Mouse (Mus musculus) liver, embryonic 12.5 days (tissue): ENCODE measurements around the gene Ptgs1. TPM values are rescaled to one million over a fixed set of nuclear protein-coding genes. Genes with fewer than 3 reads are reported as not detected.

ENCODE experiments used
- ATAC-seq: fragments of 200-750 bp; cut with Nextera tagmentation; 2 replicates; pipeline ENCODE4 v1.8.0; 2017; ENCODE audit warnings: moderate number of reproducible peaks, mild to moderate bottlenecking, moderate library complexity
- H3K27ac ChIP-seq: fragments of 300-500 bp; sonication (generic); 2 replicates; pipeline ENCODE4 v1.5.1; 2016; ENCODE audit warnings: mild to moderate bottlenecking
- H3K27me3 ChIP-seq: fragments of 300-500 bp; sonication (generic); replicated peaks from 2 replicates; pipeline ENCODE4 v1.6.1; 2016; ENCODE audit warnings: mild to moderate bottlenecking, moderate library complexity
- H3K36me3 ChIP-seq: fragments of 300-500 bp; sonication (generic); 2 replicates; pipeline ENCODE4 v1.6.1; 2016; ENCODE audit warnings: mild to moderate bottlenecking, moderate library complexity
- H3K4me1 ChIP-seq: fragments of 300-500 bp; sonication (generic); 2 replicates; pipeline ENCODE4 v1.6.1; 2016
- H3K4me2 ChIP-seq: fragments of 300-500 bp; sonication (generic); 2 replicates; pipeline ENCODE4 v1.6.1; 2016; ENCODE audit warnings: mild to moderate bottlenecking, moderate library complexity
- H3K4me3 ChIP-seq: fragments of 300-500 bp; sonication (generic); 2 replicates; pipeline ENCODE4 v1.5.1; 2016; ENCODE audit warnings: mild to moderate bottlenecking, moderate library complexity
- H3K9ac ChIP-seq: fragments of 300-500 bp; sonication (generic); 2 replicates; pipeline ENCODE4 v1.6.1; 2016; ENCODE audit warnings: mild to moderate bottlenecking, moderate library complexity
- H3K9me3 ChIP-seq: fragments of 300-500 bp; sonication (generic); replicated peaks from 2 replicates; pipeline ENCODE4 v1.6.1; 2016; ENCODE audit warnings: mild to moderate bottlenecking, moderate library complexity
- WGBS: fragments of 180-500 bp; shearing (Covaris S2); methylation state at CpG from one replicate; pipeline ENCODE4 v1.1.7; 2016; ENCODE audit not compliant: insufficient replicate concordance; 5-methylcytosine and 5-hydroxymethylcytosine counted together
- polyA plus RNA-seq: library from polyadenylated mRNA; unstranded; fragments of >200 nt; fragmentation: Nextera tagmentation; extraction: Ambion mirVana; gene quantifications from 2 replicates; pipeline ENCODE4 v1.2.1, GENCODE M21; 2016

Ptgs1 gene
- polyA plus RNA-seq, 1 experiment from 2014 or later, result 21.4 TPM

DNA sequence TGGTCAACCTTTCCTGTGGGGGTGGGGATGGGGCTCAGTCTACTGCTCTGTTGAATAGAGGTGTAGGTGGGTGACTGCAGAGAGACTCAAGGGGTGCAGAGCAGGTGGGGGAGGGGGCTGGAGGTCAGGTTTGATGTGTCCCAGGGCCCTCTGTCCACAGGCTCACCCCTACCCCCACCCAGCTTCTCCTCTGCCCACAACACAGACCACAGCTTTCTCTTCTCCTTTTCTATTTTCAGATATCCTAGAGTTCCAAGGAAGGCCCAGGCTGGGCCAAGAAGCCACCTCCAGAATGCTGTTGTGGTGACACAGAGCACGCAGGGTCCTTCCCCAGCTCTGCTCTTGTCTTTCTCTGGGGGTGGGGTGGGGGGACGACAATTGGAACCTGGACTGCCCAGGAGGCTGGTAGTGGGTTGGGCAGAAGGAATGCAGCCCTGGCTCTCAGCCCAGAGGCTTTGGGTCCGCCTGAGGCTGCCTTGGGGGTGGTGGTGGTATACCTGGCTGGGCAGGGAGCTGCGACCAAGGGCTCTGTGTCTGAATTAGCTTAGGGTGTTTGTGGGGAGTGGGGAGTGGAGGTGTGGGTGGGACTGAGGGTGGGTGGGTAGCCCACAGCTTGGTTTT is 13.2 kb upstream of the Ptgs1 start:
- no peaks in the 10 kb centered on the region for H3K9me3 ChIP-seq
- H3K4me1 ChIP-seq, result peaks cover 39% of the 10 kb centered on the region
- ATAC-seq, result peak; percentile 22
- H3K4me3 ChIP-seq, result 0 out of 2 replicates have a peak overlapping the region, but pooled peaks have one; percentile 24
- 12% methylated on average over 4 of the region's 4 CpGs for WGBS
- no peaks in the 10 kb centered on the region for H3K36me3 ChIP-seq
- peaks cover 16% of the 10 kb centered on the region for H3K27me3 ChIP-seq
- H3K4me2 ChIP-seq, result peak overlapping the region; percentile 38
- H3K27ac ChIP-seq, result peak overlapping the region; percentile 64
- H3K9ac ChIP-seq, result no peak overlapping the region

- Histone ChIP-seq H3K4me3 (0 out of 2 replicates have a peak overlapping the region, but pooled peaks have one; percentile 10), H3K9ac (no peak overlapping the region), H3K36me3 (no peaks in the 10 kb centered on the region), H3K9me3 (no peaks in the 10 kb centered on the region), H3K4me2 (peak overlapping the region; percentile 38), H3K4me1 (peaks cover 38% of the 10 kb centered on the region), H3K27me3 (peaks cover 9% of the 10 kb centered on the region), H3K27ac (peak overlapping the region; percentile 64)
- 26% methylated on average over 5 of the region's 5 CpGs for WGBS
- no peak for ATAC-seq
These were observed 12.5 kb upstream of the Ptgs1 start for GRCm38 (mm10) chr2:36217692-36218233.

- no peak overlapping the region for H3K27ac ChIP-seq
- H3K27me3 ChIP-seq, result no peaks in the 10 kb centered on the region
- WGBS, result 66% methylated on average over 8 of the region's 8 CpGs
- H3K9ac ChIP-seq, result no peak overlapping the region
- no peak overlapping the region for H3K4me3 ChIP-seq
- H3K4me1 ChIP-seq, result peaks cover 21% of the 10 kb centered on the region
- H3K4me2 ChIP-seq, result no peak overlapping the region
- H3K9me3 ChIP-seq, result no peaks in the 10 kb centered on the region
- no peaks in the 10 kb centered on the region for H3K36me3 ChIP-seq
- ATAC-seq, result no peak
These were observed 10.1 kb upstream of the Ptgs1 start for GRCm38 (mm10) chr2:36220106-36220505.

- Histone ChIP-seq H3K4me2 (no peak overlapping the region), H3K36me3 (no peaks in the 10 kb centered on the region), H3K27me3 (no peaks in the 10 kb centered on the region), H3K4me1 (peaks cover 21% of the 10 kb centered on the region), H3K27ac (no peak overlapping the region), H3K4me3 (no peak overlapping the region), H3K9ac (no peak overlapping the region), H3K9me3 (no peaks in the 10 kb centered on the region)
- no peak for ATAC-seq
- WGBS, result 75% methylated on average over 4 of the region's 4 CpGs
These were observed 9.3 kb upstream of the Ptgs1 start for GRCm38 (mm10) chr2:36220891-36221290.

DNA sequence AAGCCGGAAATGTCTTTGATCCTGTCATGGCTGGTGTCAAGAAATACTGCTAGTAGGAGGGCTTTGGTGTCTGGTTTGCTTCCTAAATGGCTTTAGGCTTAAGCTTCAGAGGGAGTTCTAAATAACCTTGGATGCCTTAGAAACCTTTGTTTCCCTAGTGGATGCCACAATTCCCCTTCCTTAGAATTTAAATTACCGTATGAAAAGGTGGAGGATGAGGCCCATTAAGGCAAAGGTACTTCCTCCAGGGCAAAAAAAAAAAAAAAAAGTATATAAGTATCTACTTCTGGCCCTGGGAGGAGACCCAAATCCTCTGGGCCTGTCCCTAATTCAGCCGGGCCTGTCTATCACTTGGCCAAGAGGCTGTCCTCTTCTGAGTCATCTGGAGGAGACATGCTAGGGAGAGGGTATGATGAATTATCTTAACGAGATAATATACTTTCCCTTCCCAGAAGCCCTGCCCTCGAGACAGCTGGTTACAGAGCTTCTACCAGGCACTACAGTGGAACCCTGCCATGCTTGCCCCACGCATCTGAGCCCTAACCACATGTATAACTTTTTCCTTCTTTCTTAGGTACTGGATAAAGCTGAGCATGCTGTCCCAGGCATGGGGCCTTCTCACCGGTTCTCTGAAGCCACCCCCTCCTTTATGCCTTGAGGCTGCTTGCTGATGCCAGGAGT is 7.9 kb upstream of the Ptgs1 start:
- no peak for ATAC-seq
- Histone ChIP-seq H3K4me2 (no peak overlapping the region), H3K9me3 (no peaks in the 10 kb centered on the region), H3K36me3 (no peaks in the 10 kb centered on the region), H3K4me1 (peaks cover 12% of the 10 kb centered on the region), H3K4me3 (no peak overlapping the region), H3K9ac (no peak overlapping the region), H3K27me3 (no peaks in the 10 kb centered on the region), H3K27ac (no peak overlapping the region)
- 47% methylated on average over 7 of the region's 7 CpGs for WGBS

DNA sequence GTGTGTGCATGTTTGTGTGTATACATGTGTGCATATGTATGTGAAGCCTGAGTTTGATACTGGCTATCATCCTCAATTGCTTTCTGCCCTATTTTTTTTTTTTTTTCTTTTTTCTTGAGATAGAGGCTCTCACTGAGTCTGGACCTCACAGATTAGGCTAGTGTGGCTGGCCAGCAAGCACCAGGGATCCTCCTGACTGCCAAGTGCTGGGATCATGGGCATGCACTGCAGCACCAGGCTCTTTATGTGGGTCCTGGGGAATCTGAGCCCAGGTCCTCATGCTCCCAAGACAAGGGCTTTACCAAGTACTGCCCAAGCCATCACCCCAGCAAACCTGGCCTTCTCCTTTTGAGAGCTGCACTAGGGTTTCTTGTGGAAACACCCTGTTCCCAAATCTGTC is 6.8 kb upstream of the Ptgs1 start:
- Histone ChIP-seq H3K36me3 (no peaks in the 10 kb centered on the region), H3K9me3 (no peaks in the 10 kb centered on the region), H3K27ac (no peak overlapping the region), H3K4me2 (no peak overlapping the region), H3K4me3 (no peak overlapping the region), H3K4me1 (peaks cover 4% of the 10 kb centered on the region; the same call in 1 of the 2 replicates), H3K9ac (no peak overlapping the region), H3K27me3 (0 out of 2 replicates have a peak, but pooled peaks cover 4% of the 10 kb centered on the region)
- no peak for ATAC-seq

GRCm38 (mm10) chr2:36224153-36224552 is 6.1 kb upstream of the Ptgs1 start:
- Histone ChIP-seq H3K36me3 (no peaks in the 10 kb centered on the region), H3K4me1 (peaks cover 4% of the 10 kb centered on the region; the same call in 1 of the 2 replicates), H3K27ac (no peak overlapping the region), H3K9me3 (no peaks in the 10 kb centered on the region), H3K9ac (no peak overlapping the region), H3K4me3 (no peak overlapping the region), H3K27me3 (0 out of 2 replicates have a peak, but pooled peaks cover 4% of the 10 kb centered on the region), H3K4me2 (no peak overlapping the region)
- no peak for ATAC-seq
- 71% methylated on average over 7 of the region's 7 CpGs for WGBS

GRCm38 (mm10) chr2:36224599-36224998 is 5.6 kb upstream of the Ptgs1 start:
- Histone ChIP-seq H3K9me3 (no peaks in the 10 kb centered on the region), H3K9ac (no peak overlapping the region), H3K4me2 (no peak overlapping the region), H3K36me3 (no peaks in the 10 kb centered on the region), H3K4me3 (no peak overlapping the region), H3K4me1 (peaks cover 4% of the 10 kb centered on the region; the same call in 1 of the 2 replicates), H3K27ac (no peak overlapping the region), H3K27me3 (0 out of 2 replicates have a peak, but pooled peaks cover 4% of the 10 kb centered on the region)
- no peak for ATAC-seq
- WGBS, result 21% methylated on average over 2 of the region's 2 CpGs

GRCm38 (mm10) chr2:36230967-36231366 is 741 bp downstream of the Ptgs1 start:
- H3K27ac ChIP-seq, result 0 out of 2 replicates have a peak overlapping the region, but pooled peaks have one; percentile 50
- peak overlapping the region; percentile 57 for H3K9ac ChIP-seq
- 12% methylated on average over 10 of the region's 10 CpGs for WGBS

DNA sequence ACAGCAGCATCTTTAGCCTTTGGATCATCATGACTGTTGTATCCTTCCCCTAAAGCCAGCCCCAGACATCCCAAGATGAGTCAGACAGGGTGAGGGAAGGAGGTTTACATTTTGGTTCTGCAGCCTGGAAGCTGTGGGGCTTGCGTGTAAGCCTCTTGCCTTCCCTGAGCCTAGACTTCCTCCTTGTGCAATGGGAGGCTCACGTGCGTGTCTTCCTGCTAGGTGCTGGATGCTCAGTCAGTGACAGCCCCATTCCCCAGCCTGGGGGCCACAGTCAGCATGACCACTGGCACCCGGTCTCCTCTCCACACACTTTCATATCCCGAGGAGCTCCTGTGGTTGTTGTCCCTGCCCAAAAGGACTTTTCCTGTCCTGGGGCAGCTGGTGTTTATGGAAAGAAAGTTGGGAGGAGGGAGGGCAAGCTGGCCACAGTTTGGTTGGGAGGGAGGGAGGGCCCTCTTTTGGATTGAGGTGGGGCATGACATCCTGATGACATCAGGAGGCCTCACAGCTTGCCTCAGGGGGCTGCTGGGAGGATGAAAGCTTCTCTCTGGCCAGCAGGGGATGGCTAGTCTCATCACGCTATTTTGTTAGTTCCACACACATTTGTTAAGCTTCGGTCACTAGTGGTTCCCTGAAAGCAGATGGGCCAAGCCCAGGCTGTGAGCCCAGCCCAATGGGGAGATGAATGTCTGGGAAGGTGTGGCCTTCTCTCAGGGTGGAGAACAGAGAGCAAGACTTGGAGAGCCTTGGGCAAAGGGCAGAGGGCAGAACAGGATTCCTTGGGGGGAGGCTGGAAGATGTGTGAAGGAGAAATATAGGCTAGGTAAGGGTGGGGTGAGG is 4.5 kb downstream of the Ptgs1 start:
- H3K27me3 ChIP-seq, result peaks cover 20% of the 10 kb centered on the region
- no peak for ATAC-seq
- no peak overlapping the region for H3K9ac ChIP-seq
- no peak overlapping the region for H3K4me3 ChIP-seq
- H3K27ac ChIP-seq, result no peak overlapping the region
- 41% methylated on average over 7 of the region's 7 CpGs for WGBS
- no peaks in the 10 kb centered on the region for H3K9me3 ChIP-seq
- peaks cover 11% of the 10 kb centered on the region; the same call in 1 of the 2 replicates for H3K36me3 ChIP-seq
- 0 out of 2 replicates have a peak overlapping the region, but pooled peaks have one; percentile 10 for H3K4me2 ChIP-seq
- peaks cover 47% of the 10 kb centered on the region for H3K4me1 ChIP-seq

More at GRCm38 (mm10) chr2:36230967-36231366, 741 bp downstream of the Ptgs1 start:
- Histone ChIP-seq H3K36me3 (no peaks in the 10 kb centered on the region), H3K4me1 (peaks cover 30% of the 10 kb centered on the region; the same call in 1 of the 2 replicates), H3K27me3 (peaks cover 26% of the 10 kb centered on the region), H3K9me3 (no peaks in the 10 kb centered on the region), H3K4me3 (peak overlapping the region; percentile 53), H3K4me2 (peak overlapping the region; percentile 70)
- ATAC-seq, result no peak

- Histone ChIP-seq H3K4me2 (no peak overlapping the region), H3K27ac (no peak overlapping the region), H3K9me3 (no peaks in the 10 kb centered on the region), H3K4me1 (peaks cover 39% of the 10 kb centered on the region), H3K4me3 (no peak overlapping the region), H3K36me3 (peaks cover 20% of the 10 kb centered on the region), H3K9ac (no peak overlapping the region), H3K27me3 (peaks cover 9% of the 10 kb centered on the region)
- 56% methylated on average over 4 of the region's 4 CpGs for WGBS
- ATAC-seq, result no peak
These were observed 5.7 kb downstream of the Ptgs1 start for GRCm38 (mm10) chr2:36235917-36236316.
